Mouse (Mus musculus) CD4-positive, CD25-positive, alpha-beta regulatory T cell, adult 9 weeks (primary cell): ENCODE results near the gene Gm13695. TPM values are rescaled to one million over a fixed set of nuclear protein-coding genes. Genes with fewer than 3 reads are reported as not detected.

ENCODE experiments used
- polyA plus RNA-seq: library from polyadenylated mRNA; unstranded; fragments of 100-300 nt; shearing (Covaris generic); gene quantifications from one replicate; pipeline ENCODE4 v1.2.1, GENCODE M21; 2017

Gene Gm13695
- not detected for polyA plus RNA-seq

GRCm38 (mm10) chr2:83967013-83967412 is at the start of gene Gm13695:
TSS of gene Gm13695 (plus strand) at chr2:83967313.

GRCm38 (mm10) chr2:83940931-83941361 is 26.2 kb upstream of the Gm13695 start, which contains the start of gene Zswim2:
TSS of gene Zswim2 (minus strand) at chr2:83941228.

GRCm38 (mm10) chr2:83955393-83955792 is 11.7 kb upstream of the Gm13695 start, which contains the start of gene Gm13698:
TSS of gene Gm13698 (plus strand) at chr2:83955693.

GRCm38 (mm10) chr2:83961203-83961602 is 5.9 kb upstream of the Gm13695 start, which contains the start of gene Gm13693:
TSS of gene Gm13693 (plus strand) at chr2:83961503.

GRCm38 (mm10) chr2:83972823-83973222 is 5.7 kb downstream of the Gm13695 start, which contains the start of gene Gm13696:
TSS of gene Gm13696 (plus strand) at chr2:83973123.

GRCm38 (mm10) chr2:83978633-83979032 is 11.5 kb downstream of the Gm13695 start, which contains the start of gene Gm13694:
TSS of gene Gm13694 (plus strand) at chr2:83978933.

GRCm38 (mm10) chr2:83984443-83984842 is 17.3 kb downstream of the Gm13695 start, which contains the start of gene Gm13697:
TSS of gene Gm13697 (plus strand) at chr2:83984743.

GRCm38 (mm10) chr2:83990253-83990652 is 23.1 kb downstream of the Gm13695 start, which contains the start of gene Gm13691:
TSS of gene Gm13691 (plus strand) at chr2:83990553.

Other genes starting within 250 kb of the Gm13695 start
- 14.3 TPM for gene Itgav, start 242.9 kb upstream of the Gm13695 start, polyA plus RNA-seq
- 0.05 TPM for gene Fam171b, start 154.7 kb upstream of the Gm13695 start, polyA plus RNA-seq
- not detected for gene Zswim2, start 26.1 kb upstream of the Gm13695 start, polyA plus RNA-seq
- not detected for gene Gm13698, start 11.6 kb upstream of the Gm13695 start, polyA plus RNA-seq
- gene Gm13693, start 5.8 kb upstream of the Gm13695 start, polyA plus RNA-seq, result not detected
- gene Gm13696, start 5.8 kb downstream of the Gm13695 start, polyA plus RNA-seq, result not detected
- not detected for gene Gm13694, start 11.6 kb downstream of the Gm13695 start, polyA plus RNA-seq
- not detected for gene Gm13697, start 17.4 kb downstream of the Gm13695 start, polyA plus RNA-seq
- gene Gm13691, start 23.2 kb downstream of the Gm13695 start, polyA plus RNA-seq, result not detected